Mouse (Mus musculus): ENCODE measurements around the gene Tmem132d. TPM values are rescaled to one million over a fixed set of nuclear protein-coding genes. Genes with fewer than 3 reads are reported as not detected.

Gene Tmem132d
- polyA plus RNA-seq (2015; fragmentation: Illumina TruSeq; extraction: RNeasy Lipid Tissue Mini Kit (QIAGEN cat#74804); ENCODE audit: insufficient read depth, low read depth, low replicate concordance) = not detected

GRCm38 (mm10) chr5:128432916-128433315 is at the start of gene Tmem132d:
Tmem132d (minus strand) TSS chr5:128433077.

Other genes starting within 250 kb of the Tmem132d start
- not detected for gene Fzd10, start 167.8 kb upstream of the Tmem132d start, polyA plus RNA-seq (2015; fragmentation: Illumina TruSeq; extraction: RNeasy Lipid Tissue Mini Kit (QIAGEN cat#74804); ENCODE audit: insufficient read depth, low read depth, low replicate concordance)

Measured in pancreas, adult 10 weeks (tissue).